In genomic region chr11:32361774-32362173, GRCm38 (mm10) we compare ENCODE assay signal across 18 mouse cellular contexts.
"Had no signal": no experiment of that assay in that cellular context is flagged by ENCODE, and none has a peak within 500 bp of the region (broad histone marks: within the 10 kb centered on the region; RNA-seq: fewer than 3 reads in every experiment).

No protein-coding gene starts in this region.

- H3K9ac ChIP-seq: lung, embryonic 14.5 days; midbrain, embryonic 12.5 days; neural tube, embryonic 13.5 days; neural tube, embryonic 15.5 days had no signal

- H3K27me3 ChIP-seq: midbrain, embryonic 12.5 days; neural tube, embryonic 13.5 days; neural tube, embryonic 15.5 days had no signal

- DNase-seq: lung, embryonic 14.5 days; lung, postnatal 10 days; lung, postnatal 4 days; midbrain, embryonic 14.5 days; retina, postnatal 1 day; right cerebral cortex, adult 18-20 months; right cerebral cortex, postnatal 25 days; right cerebral cortex, postnatal 4 days; spleen, adult 18-20 months; thymus, adult 18-20 months; thymus, postnatal 14 days; thymus, postnatal 36 days had no signal

- ATAC-seq: midbrain, embryonic 16.5 days had no signal

- H3K27ac ChIP-seq: midbrain, embryonic 10.5 days; midbrain, embryonic 12.5 days; neural tube, embryonic 13.5 days; neural tube, embryonic 15.5 days had no signal

- H3K4me2 ChIP-seq: lung, embryonic 14.5 days; midbrain, embryonic 12.5 days; neural tube, embryonic 13.5 days; neural tube, embryonic 15.5 days had no signal

- H3K9me3 ChIP-seq: midbrain, embryonic 10.5 days; midbrain, embryonic 12.5 days; neural tube, embryonic 13.5 days; neural tube, embryonic 15.5 days had no signal

- H3K4me3 ChIP-seq: midbrain, embryonic 10.5 days; midbrain, embryonic 12.5 days; myocyte; neural tube, embryonic 13.5 days; neural tube, embryonic 15.5 days had no signal

- H3K36me3 ChIP-seq: neural tube, embryonic 15.5 days had no signal
